ENCODE assay signal across 8 mouse cellular contexts in genomic region chr11:98747804-98748505, GRCm38 (mm10). TPM values are rescaled to one million over a fixed set of nuclear protein-coding genes. Genes with fewer than 3 reads are reported as not detected.
DNase-seq lines count a peak whose midpoint lies in the region; ATAC-seq and TF ChIP-seq lines count a peak whose summit lies in the region.

No protein-coding gene starts in this region.

- H3K27me3 ChIP-seq in lung, postnatal 0 days (replicated peaks; ENCODE audit: insufficient read depth, low read length): no peaks in the 10 kb centered on the region
- H3K27me3 ChIP-seq in forebrain, embryonic 14.5 days (replicated peaks; ENCODE audit: control insufficient read depth, insufficient read depth, low read length): no peaks in the 10 kb centered on the region
- no peaks in the 10 kb centered on the region for H3K27me3 ChIP-seq in intestine, postnatal 0 days (replicated peaks; ENCODE audit: control insufficient read depth, insufficient read depth, low read length)
- no peaks in the 10 kb centered on the region for H3K27me3 ChIP-seq in neural tube, embryonic 15.5 days (replicated peaks)

- TF ChIP-seq CTCF in lung, postnatal 0 days (IDR thresholded peaks at IDR 0.05): no peak
- TF ChIP-seq CTCF in intestine, postnatal 0 days (IDR thresholded peaks at IDR 0.05; ENCODE audit: low read depth): no peak

- peak; percentile 39 to 68 for DNase-seq in adrenal gland, adult (ENCODE audit: inconsistent age in 2 of 2, low spot score in 1 of 2)
- DNase-seq in adrenal gland, adult 2 months: no peak
- DNase-seq in lung, postnatal 0 days (ENCODE audit: low spot score): peak; percentile 34
- no peak for DNase-seq in lung, postnatal 4 days
- DNase-seq in forebrain, embryonic 14.5 days (ENCODE audit: low spot score): peak; percentile 61
- no peak for DNase-seq in ovary, postnatal 10 days (ENCODE audit: low spot score)

- WGBS in lung, postnatal 0 days: 28% methylated on average over 6 of the region's 6 CpGs
- WGBS in forebrain, embryonic 14.5 days: 16% methylated on average over 6 of the region's 6 CpGs
- WGBS in intestine, postnatal 0 days: 19% methylated on average over 6 of the region's 6 CpGs
- WGBS in neural tube, embryonic 15.5 days: 8% methylated on average over 6 of the region's 6 CpGs

- no peak for TF ChIP-seq EP300 in lung, postnatal 0 days (IDR thresholded peaks at IDR 0.05)

- H3K4me2 ChIP-seq in lung, postnatal 0 days (replicated peaks; ENCODE audit: low read depth, low read length): peak overlapping the region; percentile 28
- H3K4me2 ChIP-seq in forebrain, embryonic 14.5 days (ENCODE audit: low read length): peak overlapping the region; percentile 59
- peak overlapping the region; percentile 58 for H3K4me2 ChIP-seq in intestine, postnatal 0 days (replicated peaks; ENCODE audit: low read depth)
- peak overlapping the region; percentile 94 for H3K4me2 ChIP-seq in neural tube, embryonic 15.5 days

- no peak for ATAC-seq in lung, postnatal 0 days
- ATAC-seq in forebrain, embryonic 14.5 days: no peak
- no peak for ATAC-seq in intestine, postnatal 0 days
- ATAC-seq in neural tube, embryonic 15.5 days (ENCODE audit: low FRiP score): no peak

- no peaks in the 10 kb centered on the region for H3K9me3 ChIP-seq in lung, postnatal 0 days (ENCODE audit: low read length)
- no peaks in the 10 kb centered on the region for H3K9me3 ChIP-seq in forebrain, embryonic 14.5 days (replicated peaks; ENCODE audit: control insufficient read depth, low read length)
- no peaks in the 10 kb centered on the region for H3K9me3 ChIP-seq in intestine, postnatal 0 days (ENCODE audit: control insufficient read depth)
- H3K9me3 ChIP-seq in neural tube, embryonic 15.5 days (replicated peaks): no peaks in the 10 kb centered on the region

- no peak overlapping the region for H3K9ac ChIP-seq in lung, postnatal 0 days (replicated peaks; ENCODE audit: low read depth)
- peak overlapping the region; percentile 55 for H3K9ac ChIP-seq in forebrain, embryonic 14.5 days (ENCODE audit: low read length)
- H3K9ac ChIP-seq in intestine, postnatal 0 days (ENCODE audit: low read depth, low read length): 0 out of 2 replicates have a peak overlapping the region, but pooled peaks have one; percentile 4
- peak overlapping the region; percentile 47 for H3K9ac ChIP-seq in neural tube, embryonic 15.5 days (replicated peaks)

- H3K36me3 ChIP-seq in lung, postnatal 0 days (ENCODE audit: insufficient read depth, low read length): no peaks in the 10 kb centered on the region
- peaks cover 7% of the 10 kb centered on the region; the same call in 1 of the 2 replicates for H3K36me3 ChIP-seq in forebrain, embryonic 14.5 days (ENCODE audit: control insufficient read depth, insufficient read depth, low read length)
- H3K36me3 ChIP-seq in intestine, postnatal 0 days (ENCODE audit: control insufficient read depth, insufficient read depth): no peaks in the 10 kb centered on the region
- no peaks in the 10 kb centered on the region for H3K36me3 ChIP-seq in neural tube, embryonic 15.5 days

- peaks cover 83% of the 10 kb centered on the region for H3K4me1 ChIP-seq in lung, postnatal 0 days (ENCODE audit: insufficient read depth, low read depth, low read length)
- peaks cover 90% of the 10 kb centered on the region for H3K4me1 ChIP-seq in forebrain, embryonic 14.5 days (ENCODE audit: control insufficient read depth, insufficient read depth, low read length)
- peaks cover 49% of the 10 kb centered on the region for H3K4me1 ChIP-seq in intestine, postnatal 0 days (replicated peaks; ENCODE audit: control insufficient read depth, insufficient read depth, low read length)
- H3K4me1 ChIP-seq in neural tube, embryonic 15.5 days: peaks cover 98% of the 10 kb centered on the region

- peak overlapping the region; percentile 64 for H3K27ac ChIP-seq in lung, postnatal 0 days (ENCODE audit: low read length)
- H3K27ac ChIP-seq in forebrain, embryonic 14.5 days (ENCODE audit: low read depth, low read length): peak overlapping the region; percentile 94
- H3K27ac ChIP-seq in intestine, postnatal 0 days (ENCODE audit: low read depth, low read length): peak overlapping the region; percentile 94
- peak overlapping the region; percentile 89 for H3K27ac ChIP-seq in neural tube, embryonic 15.5 days (replicated peaks)

- no peak overlapping the region for H3K4me3 ChIP-seq in lung, postnatal 0 days (ENCODE audit: low read depth, low read length)
- peak overlapping the region; percentile 22 for H3K4me3 ChIP-seq in forebrain, embryonic 14.5 days (ENCODE audit: low read depth, low read length)
- no peak overlapping the region; the same call in 1 of the 2 replicates for H3K4me3 ChIP-seq in intestine, postnatal 0 days (ENCODE audit: low read depth, low read length)
- peak overlapping the region; percentile 27 for H3K4me3 ChIP-seq in neural tube, embryonic 15.5 days (replicated peaks)

RNA-seq across cellular contexts. Expression of gene Thra, which starts 7.5 kb away (rescaled TPM):
- total RNA-seq in adrenal gland, adult 2 months (2021): 10 to 100 TPM; 84.6 to 86.1 TPM
- polyA plus RNA-seq in adrenal gland, adult 2 months (2012; rRNA removed): 105 and 132 TPM in 2 replicates
- polyA plus RNA-seq in lung, postnatal 0 days (2015; fragmentation: Nextera tagmentation; extraction: Ambion mirVana): 38.1 and 40.5 TPM in 2 replicates
- polyA plus RNA-seq in forebrain, embryonic 14.5 days (2014; fragmentation: Nextera tagmentation; extraction: Ambion mirVana): 164 and 199 TPM in 2 replicates
- 32.4 and 39.1 TPM in 2 replicates for polyA plus RNA-seq in intestine, postnatal 0 days (2015; fragmentation: Nextera tagmentation; extraction: Ambion mirVana)
- 104 and 125 TPM in 2 replicates for polyA plus RNA-seq in neural tube, embryonic 15.5 days (2015; fragmentation: Nextera tagmentation; extraction: Ambion mirVana)

RNA-seq across cellular contexts. Expression of gene Med24, which starts 18.7 kb away (rescaled TPM):
- 10 to 100 TPM; 45.3 to 55.1 TPM for total RNA-seq in adrenal gland, adult 2 months (2021)
- 74.3 and 99.6 TPM in 2 replicates for polyA plus RNA-seq in adrenal gland, adult 2 months (2012; rRNA removed)
- 19.9 and 20.6 TPM in 2 replicates for polyA plus RNA-seq in lung, postnatal 0 days (2015; fragmentation: Nextera tagmentation; extraction: Ambion mirVana)
- polyA plus RNA-seq in forebrain, embryonic 14.5 days (2014; fragmentation: Nextera tagmentation; extraction: Ambion mirVana): 76.0 and 85.9 TPM in 2 replicates
- 14.7 and 18.5 TPM in 2 replicates for polyA plus RNA-seq in intestine, postnatal 0 days (2015; fragmentation: Nextera tagmentation; extraction: Ambion mirVana)
- 59.6 and 60.9 TPM in 2 replicates for polyA plus RNA-seq in neural tube, embryonic 15.5 days (2015; fragmentation: Nextera tagmentation; extraction: Ambion mirVana)

RNA-seq across cellular contexts. Expression of gene Nr1d1, which starts 27.2 kb away (rescaled TPM):
- total RNA-seq in adrenal gland, adult 2 months (2021): 100 to 1,000 TPM; 135 to 155 TPM
- polyA plus RNA-seq in adrenal gland, adult 2 months (2012; rRNA removed): 404 and 577 TPM in 2 replicates
- polyA plus RNA-seq in lung, postnatal 0 days (2015; fragmentation: Nextera tagmentation; extraction: Ambion mirVana): 6.9 and 8.9 TPM in 2 replicates
- polyA plus RNA-seq in forebrain, embryonic 14.5 days (2014; fragmentation: Nextera tagmentation; extraction: Ambion mirVana): 2.2 and 3.1 TPM in 2 replicates
- 4.1 and 5.1 TPM in 2 replicates for polyA plus RNA-seq in intestine, postnatal 0 days (2015; fragmentation: Nextera tagmentation; extraction: Ambion mirVana)
- polyA plus RNA-seq in neural tube, embryonic 15.5 days (2015; fragmentation: Nextera tagmentation; extraction: Ambion mirVana): 3.8 and 4.0 TPM in 2 replicates

RNA-seq across cellular contexts. Expression of gene Csf3, which starts 46.9 kb away (rescaled TPM):
- not detected for total RNA-seq in adrenal gland, adult 2 months (2021)
- 0.26 TPM in 1 of 2 replicates, not detected in the other for polyA plus RNA-seq in adrenal gland, adult 2 months (2012; rRNA removed)
- 0.19 TPM in 1 of 2 replicates, not detected in the other for polyA plus RNA-seq in lung, postnatal 0 days (2015; fragmentation: Nextera tagmentation; extraction: Ambion mirVana)
- not detected in 2 replicates for polyA plus RNA-seq in forebrain, embryonic 14.5 days (2014; fragmentation: Nextera tagmentation; extraction: Ambion mirVana)
- 0.08 TPM in 1 of 2 replicates, not detected in the other for polyA plus RNA-seq in intestine, postnatal 0 days (2015; fragmentation: Nextera tagmentation; extraction: Ambion mirVana)
- not detected in 2 replicates for polyA plus RNA-seq in neural tube, embryonic 15.5 days (2015; fragmentation: Nextera tagmentation; extraction: Ambion mirVana)

RNA-seq across cellular contexts. Expression of gene Msl1, which starts 47.4 kb away (rescaled TPM):
- 10 to 100 TPM; 80.9 to 98.0 TPM for total RNA-seq in adrenal gland, adult 2 months (2021)
- 63.2 and 65.0 TPM in 2 replicates for polyA plus RNA-seq in adrenal gland, adult 2 months (2012; rRNA removed)
- 16.3 and 21.3 TPM in 2 replicates for polyA plus RNA-seq in lung, postnatal 0 days (2015; fragmentation: Nextera tagmentation; extraction: Ambion mirVana)
- polyA plus RNA-seq in forebrain, embryonic 14.5 days (2014; fragmentation: Nextera tagmentation; extraction: Ambion mirVana): 19.3 and 20.5 TPM in 2 replicates
- 12.6 and 15.1 TPM in 2 replicates for polyA plus RNA-seq in intestine, postnatal 0 days (2015; fragmentation: Nextera tagmentation; extraction: Ambion mirVana)
- polyA plus RNA-seq in neural tube, embryonic 15.5 days (2015; fragmentation: Nextera tagmentation; extraction: Ambion mirVana): 27.5 and 30.1 TPM in 2 replicates

Comparison
In these comparisons a context has a peak if more than half of its experiments do, and no peak if none do; other contexts are left out.
1. DNase-seq: peak in adrenal gland, adult (2 of 2), lung, postnatal 0 days (single experiment) and forebrain, embryonic 14.5 days (single experiment); none in adrenal gland, adult 2 months (single experiment), lung, postnatal 4 days (0 of 2) and ovary, postnatal 10 days (single experiment).
2. H3K4me2 ChIP-seq: peak in every context shown above with its lines; median percentile 94 in neural tube, embryonic 15.5 days; 59 in forebrain, embryonic 14.5 days; 58 in intestine, postnatal 0 days; 28 in lung, postnatal 0 days.
3. H3K4me3 ChIP-seq: peak in forebrain, embryonic 14.5 days (single experiment) and neural tube, embryonic 15.5 days (single experiment); none in lung, postnatal 0 days (single experiment) and intestine, postnatal 0 days (single experiment).
4. RNA of gene Nr1d1, which starts 27.2 kb away (polyA plus RNA-seq): 404 to 577 TPM in adrenal gland, adult 2 months; 6.9 to 8.9 TPM in lung, postnatal 0 days, 4.1 to 5.1 TPM in intestine, postnatal 0 days, 3.8 to 4.0 TPM in neural tube, embryonic 15.5 days and 2.2 to 3.1 TPM in forebrain, embryonic 14.5 days; every median in the first group is over 10 times any median in the second.
5. Peak in every context shown above with its lines, with median percentiles within 50 percentile points of each other: H3K27ac ChIP-seq.